ENCODE assay signal across 22 mouse cellular contexts in genomic region chr13:113686691-113687121, GRCm38 (mm10). TPM values are rescaled to one million over a fixed set of nuclear protein-coding genes. Genes with fewer than 3 reads are reported as not detected.
A peak's percentile ranks its signal among the peaks of the same experiment; 100 is the strongest.
DNase-seq lines count a peak whose midpoint lies in the region; ATAC-seq and TF ChIP-seq lines count a peak whose summit lies in the region.
"Had no signal": no experiment of that assay in that cellular context is flagged by ENCODE, and none has a peak within 500 bp of the region (broad histone marks: within the 10 kb centered on the region; RNA-seq: fewer than 3 reads in every experiment).

No protein-coding gene starts in this region.

- WGBS in heart, embryonic 10.5 days, result 63% methylated on average over 8 of the region's 8 CpGs

- H3K27me3 ChIP-seq in Patski, result no peaks in the 10 kb centered on the region
- no peaks in the 10 kb centered on the region for H3K27me3 ChIP-seq in heart, embryonic 10.5 days (ENCODE audit: insufficient read depth, poor library complexity, severe bottlenecking)
- H3K27me3 ChIP-seq: CH12.LX; embryonic facial prominence, embryonic 13.5 days; heart, embryonic 15.5 days; midbrain, embryonic 12.5 days had no signal

- ATAC-seq in Patski, result peak; percentile 91
- no peak for ATAC-seq in activated CD4-positive, CD25-positive, alpha-beta regulatory T cell, adult 4 months
- ATAC-seq: hindbrain, postnatal 0 days had no signal

- POLR2A ChIA-PET in Patski (lab: Charles Lee), result interaction anchor here (1.2 kb wide), 1 partner anchor 996 kb away, joined by 5 read pairs; no protein-coding TSS in a partner anchor

- in situ Hi-C loops in Patski (cut with MboI; ENCODE audit: low pct_unique_long_range_greater_than_20kb), result loop anchor here (5.0 kb wide), 1 partner anchor 176 kb away; no protein-coding TSS in a partner anchor

- no peaks in the 10 kb centered on the region for H3K36me3 ChIP-seq in heart, embryonic 10.5 days
- H3K36me3 ChIP-seq: embryonic facial prominence, embryonic 13.5 days; forebrain, embryonic 10.5 days; heart, embryonic 15.5 days; midbrain, embryonic 12.5 days had no signal

- CTCF ChIA-PET in Patski (lab: Charles Lee), result interaction anchor here (1.1 kb wide), 1 partner anchor 48 kb away, joined by 4 read pairs; no protein-coding TSS in a partner anchor

- no peaks in the 10 kb centered on the region for H3K9me3 ChIP-seq in heart, embryonic 10.5 days
- H3K9me3 ChIP-seq: embryonic facial prominence, embryonic 13.5 days; forebrain, embryonic 10.5 days; heart, embryonic 15.5 days; midbrain, embryonic 12.5 days had no signal

- 0 out of 2 replicates have a peak, but pooled peaks cover 4% of the 10 kb centered on the region for H3K4me1 ChIP-seq in heart, embryonic 10.5 days
- H3K4me1 ChIP-seq: forebrain, embryonic 10.5 days; heart, embryonic 15.5 days; midbrain, embryonic 12.5 days had no signal

- DNase-seq in adrenal gland, adult 8-10 months, result peak; percentile 12
- no peak for DNase-seq in adrenal gland, postnatal 14 days
- DNase-seq in Patski (ENCODE audit: low read depth, low spot score), result peak; percentile 92
- peak; percentile 34 to 59 for DNase-seq in kidney, adult 8-10 months
- DNase-seq in kidney, postnatal 14 days, result peak; percentile 52
- DNase-seq in right cerebral cortex, adult 18-20 months, result no peak
- no peak for DNase-seq in heart, embryonic 10.5 days (ENCODE audit: low spot score)
- DNase-seq: cerebellum, adult 9-11 months; gastrocnemius, adult 2 months; heart, adult 18-20 months had no signal

- H3K4me3 ChIP-seq in heart, embryonic 10.5 days, result no peak overlapping the region
- H3K4me3 ChIP-seq: embryonic facial prominence, embryonic 13.5 days; forebrain, embryonic 10.5 days; gastrocnemius, adult 2 months; heart, embryonic 15.5 days; midbrain, embryonic 12.5 days had no signal

- no peak overlapping the region for H3K27ac ChIP-seq in heart, embryonic 10.5 days
- H3K27ac ChIP-seq: embryonic facial prominence, embryonic 13.5 days; forebrain, embryonic 10.5 days; gastrocnemius, adult 2 months; heart, embryonic 15.5 days; hindbrain, postnatal 0 days; liver, embryonic 14.5 days; macrophage; midbrain, embryonic 12.5 days had no signal

- TF ChIP-seq CTCF in Patski (IDR thresholded peaks at IDR 0.05), result no peak

RNA-seq across cellular contexts. Expression of gene Hspb3, which starts 23.2 kb away (rescaled TPM):
- total RNA-seq in adrenal gland, adult 8-10 months (2022), result not detected
- not detected in 2 replicates for total RNA-seq in adrenal gland, postnatal 14 days (2021)
- polyA plus RNA-seq in Patski (2021), result not detected
- 42.9 and 76.4 TPM in 2 replicates for polyA plus RNA-seq in heart, embryonic 10.5 days (2016; fragmentation: Nextera tagmentation; extraction: Ambion mirVana)
- polyA plus RNA-seq in activated CD4-positive, CD25-positive, alpha-beta regulatory T cell, adult 4 months (2017; shearing (Covaris generic)), result not detected
- total RNA-seq: CH12.LX; hematopoietic stem cell, adult 5-6 weeks; MEL; monocyte, adult 5-6 weeks had no signal
- polyA plus RNA-seq: forebrain, embryonic 10.5 days; liver, embryonic 14.5 days; macrophage; midbrain, embryonic 12.5 days had no signal

Comparison
In these comparisons a context has a peak if more than half of its experiments do, and no peak if none do; other contexts are left out.
1. DNase-seq: peak in adrenal gland, adult 8-10 months (single experiment), Patski (single experiment), kidney, adult 8-10 months (2 of 2) and kidney, postnatal 14 days (single experiment); none in adrenal gland, postnatal 14 days (single experiment), right cerebral cortex, adult 18-20 months (single experiment) and heart, embryonic 10.5 days (single experiment).
2. RNA of gene Hspb3, which starts 23.2 kb away (polyA plus RNA-seq): 42.9 to 76.4 TPM in heart, embryonic 10.5 days; not detected in Patski (single experiment) and not detected in activated CD4-positive, CD25-positive, alpha-beta regulatory T cell, adult 4 months; every median in the first group is over 10 times any median in the second.